Mouse (Mus musculus): Measurements from ENCODE around the gene Astn1. TPM values are rescaled to one million over a fixed set of nuclear protein-coding genes. Genes with fewer than 3 reads are reported as not detected.

Astn1 gene
- polyA plus RNA-seq, 1 experiment from 2014 or later = 59.6 TPM

GRCm38 (mm10) chr1:158669971-158670592, 308.0 kb downstream of the Astn1 start:
- Histone ChIP-seq H3K9ac (replicated peaks; ENCODE audit: low read length) (no peak overlapping the region), H3K36me3 (ENCODE audit: control insufficient read depth, insufficient read depth, low read length) (peaks cover 65% of the 10 kb centered on the region), H3K4me2 (ENCODE audit: low read length) (no peak overlapping the region), H3K4me3 (replicated peaks; ENCODE audit: low read depth, low read length) (no peak overlapping the region), H3K27ac (replicated peaks; ENCODE audit: low read depth, low read length) (no peak overlapping the region), H3K4me1 (ENCODE audit: control insufficient read depth, insufficient read depth, low read length) (no peaks in the 10 kb centered on the region), H3K27me3 (ENCODE audit: control insufficient read depth, insufficient read depth, low read length) (no peaks in the 10 kb centered on the region), H3K9me3 (ENCODE audit: control insufficient read depth, low read length) (no peaks in the 10 kb centered on the region)
- WGBS = 46% methylated on average over 3 of the region's 3 CpGs
- peak; percentile 46; the same call in 1 of the 2 replicates for ATAC-seq (ENCODE audit: low FRiP score, low TSS enrichment)
- peak; percentile 87 for DNase-seq

GRCm38 (mm10) chr1:158687726-158688125, 325.7 kb downstream of the Astn1 start:
- WGBS = 55% methylated on average over 1 of the region's 1 CpGs
- no peak for DNase-seq
- H3K27ac ChIP-seq (replicated peaks; ENCODE audit: low read depth, low read length) = no peak overlapping the region
- H3K9me3 ChIP-seq (ENCODE audit: control insufficient read depth, low read length) = no peaks in the 10 kb centered on the region
- H3K27me3 ChIP-seq (ENCODE audit: control insufficient read depth, insufficient read depth, low read length) = no peaks in the 10 kb centered on the region
- H3K4me1 ChIP-seq (ENCODE audit: control insufficient read depth, insufficient read depth, low read length) = no peaks in the 10 kb centered on the region
- no peak overlapping the region for H3K4me3 ChIP-seq (replicated peaks; ENCODE audit: low read depth, low read length)
- no peak for ATAC-seq (ENCODE audit: low FRiP score, low TSS enrichment)
- H3K4me2 ChIP-seq (ENCODE audit: low read length) = no peak overlapping the region
- peaks cover 63% of the 10 kb centered on the region for H3K36me3 ChIP-seq (ENCODE audit: control insufficient read depth, insufficient read depth, low read length)
- no peak overlapping the region for H3K9ac ChIP-seq (replicated peaks; ENCODE audit: low read length)

- ATAC-seq (ENCODE audit: low FRiP score, low TSS enrichment) = no peak
- H3K36me3 ChIP-seq (ENCODE audit: control insufficient read depth, insufficient read depth, low read length) = no peaks in the 10 kb centered on the region
- WGBS = 73% methylated on average over 3 of the region's 3 CpGs
These were observed 335.4 kb downstream of the Astn1 start for GRCm38 (mm10) chr1:158697423-158697822.

DNA sequence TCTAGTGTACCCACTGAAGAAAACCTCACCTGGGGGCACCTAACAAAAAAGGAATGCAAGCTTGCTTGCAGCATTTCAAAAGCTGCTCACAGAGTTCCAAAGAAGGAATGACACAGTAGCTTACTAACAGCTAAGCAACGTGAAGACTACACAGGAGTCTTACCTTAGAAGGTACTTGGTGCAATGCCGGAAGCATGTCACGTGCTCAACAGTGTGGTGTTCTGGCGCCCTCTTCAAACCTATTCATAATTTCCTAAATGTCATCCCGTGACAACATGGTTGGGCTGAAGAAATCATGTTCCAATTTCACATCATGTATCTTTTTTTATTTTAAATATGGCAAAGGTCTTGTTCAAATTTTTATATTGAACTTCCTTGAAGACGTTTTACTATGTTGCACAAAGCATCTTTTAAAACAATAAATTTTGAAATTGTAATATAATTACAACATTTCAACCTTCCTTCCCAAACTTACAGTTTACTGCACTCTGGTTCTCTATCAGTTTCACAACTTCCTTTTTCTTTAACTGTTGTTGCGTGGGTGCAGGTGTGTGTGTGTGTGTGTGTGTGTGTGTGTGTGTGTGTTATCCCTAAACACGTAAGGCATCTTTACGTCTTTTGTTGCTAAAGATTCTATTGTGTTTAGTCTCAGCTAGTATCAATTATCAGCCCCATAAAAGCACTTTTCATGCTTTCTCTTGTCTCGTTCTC, 335.9 kb downstream of the Astn1 start:
- no peak for DNase-seq
- no peak for ATAC-seq (ENCODE audit: low FRiP score, low TSS enrichment)
- Histone ChIP-seq H3K4me1 (ENCODE audit: control insufficient read depth, insufficient read depth, low read length) (no peaks in the 10 kb centered on the region), H3K9ac (replicated peaks; ENCODE audit: low read length) (no peak overlapping the region), H3K4me3 (replicated peaks; ENCODE audit: low read depth, low read length) (no peak overlapping the region), H3K9me3 (ENCODE audit: control insufficient read depth, low read length) (no peaks in the 10 kb centered on the region), H3K27me3 (ENCODE audit: control insufficient read depth, insufficient read depth, low read length) (no peaks in the 10 kb centered on the region), H3K4me2 (ENCODE audit: low read length) (no peak overlapping the region), H3K27ac (replicated peaks; ENCODE audit: low read depth, low read length) (no peak overlapping the region), H3K36me3 (ENCODE audit: control insufficient read depth, insufficient read depth, low read length) (no peaks in the 10 kb centered on the region)
- WGBS = 90% methylated on average over 10 of the region's 10 CpGs

More at GRCm38 (mm10) chr1:158697423-158697822, 335.4 kb downstream of the Astn1 start:
- Histone ChIP-seq H3K4me3 (replicated peaks; ENCODE audit: low read depth, low read length) (no peak overlapping the region), H3K4me1 (ENCODE audit: control insufficient read depth, insufficient read depth, low read length) (no peaks in the 10 kb centered on the region), H3K9me3 (ENCODE audit: control insufficient read depth, low read length) (no peaks in the 10 kb centered on the region), H3K27me3 (ENCODE audit: control insufficient read depth, insufficient read depth, low read length) (no peaks in the 10 kb centered on the region), H3K4me2 (ENCODE audit: low read length) (no peak overlapping the region), H3K27ac (replicated peaks; ENCODE audit: low read depth, low read length) (no peak overlapping the region), H3K9ac (replicated peaks; ENCODE audit: low read length) (no peak overlapping the region)
- no peak for DNase-seq

DNA sequence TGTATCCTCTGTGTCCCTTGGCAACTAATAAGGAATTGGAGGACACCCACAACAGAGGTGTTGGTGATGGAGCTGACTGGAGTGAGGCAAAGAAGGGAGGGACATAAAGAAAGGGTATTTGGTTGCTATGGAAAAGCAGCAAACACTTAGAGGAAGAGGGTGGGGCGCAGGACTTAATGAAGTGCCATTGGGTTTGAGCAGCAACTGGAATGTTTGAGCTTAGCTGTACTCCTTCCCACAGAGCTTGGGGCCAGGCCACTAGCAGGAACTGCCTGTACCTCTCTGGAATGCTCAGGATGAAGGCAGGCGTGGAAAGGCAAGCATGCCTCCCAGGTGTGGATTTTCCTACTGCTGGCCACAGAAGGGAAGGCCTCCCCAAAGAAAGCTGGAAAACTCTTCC, 337.2 kb downstream of the Astn1 start:
- no peak overlapping the region for H3K9ac ChIP-seq (replicated peaks; ENCODE audit: low read length)
- H3K4me2 ChIP-seq (ENCODE audit: low read length) = no peak overlapping the region
- no peak for DNase-seq
- no peaks in the 10 kb centered on the region for H3K36me3 ChIP-seq (ENCODE audit: control insufficient read depth, insufficient read depth, low read length)
- ATAC-seq (ENCODE audit: low FRiP score, low TSS enrichment) = no peak
- no peaks in the 10 kb centered on the region for H3K9me3 ChIP-seq (ENCODE audit: control insufficient read depth, low read length)
- H3K27ac ChIP-seq (replicated peaks; ENCODE audit: low read depth, low read length) = no peak overlapping the region
- no peak overlapping the region for H3K4me3 ChIP-seq (replicated peaks; ENCODE audit: low read depth, low read length)
- no peaks in the 10 kb centered on the region for H3K27me3 ChIP-seq (ENCODE audit: control insufficient read depth, insufficient read depth, low read length)
- 82% methylated on average over 2 of the region's 2 CpGs for WGBS
- H3K4me1 ChIP-seq (ENCODE audit: control insufficient read depth, insufficient read depth, low read length) = no peaks in the 10 kb centered on the region

DNA sequence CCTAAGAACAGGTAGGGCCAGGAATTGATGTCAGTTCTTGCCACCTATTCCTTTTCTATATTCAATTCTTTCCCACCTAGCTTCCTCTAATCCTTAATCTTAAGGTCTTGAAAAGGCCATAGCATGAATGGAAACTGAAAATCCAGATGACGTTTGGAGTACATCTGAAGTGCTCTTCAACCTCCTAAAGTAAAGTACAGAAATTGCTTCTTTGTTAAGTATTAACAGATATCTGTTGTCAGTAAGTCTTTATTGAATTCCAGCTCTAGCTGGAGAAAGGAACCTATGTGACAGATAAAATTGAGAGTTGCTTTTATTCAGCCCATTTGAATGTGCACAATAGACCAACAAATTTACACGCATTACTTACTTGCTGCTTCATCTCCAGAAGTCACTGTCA, 338.1 kb downstream of the Astn1 start:
- DNase-seq = no peak
- no peak for ATAC-seq (ENCODE audit: low FRiP score, low TSS enrichment)
- Histone ChIP-seq H3K27ac (replicated peaks; ENCODE audit: low read depth, low read length) (no peak overlapping the region), H3K36me3 (ENCODE audit: control insufficient read depth, insufficient read depth, low read length) (no peaks in the 10 kb centered on the region), H3K9me3 (ENCODE audit: control insufficient read depth, low read length) (no peaks in the 10 kb centered on the region), H3K27me3 (ENCODE audit: control insufficient read depth, insufficient read depth, low read length) (no peaks in the 10 kb centered on the region), H3K4me1 (ENCODE audit: control insufficient read depth, insufficient read depth, low read length) (no peaks in the 10 kb centered on the region), H3K9ac (replicated peaks; ENCODE audit: low read length) (no peak overlapping the region), H3K4me3 (replicated peaks; ENCODE audit: low read depth, low read length) (no peak overlapping the region), H3K4me2 (ENCODE audit: low read length) (no peak overlapping the region)
- WGBS = 77% methylated on average over 2 of the region's 2 CpGs

DNA sequence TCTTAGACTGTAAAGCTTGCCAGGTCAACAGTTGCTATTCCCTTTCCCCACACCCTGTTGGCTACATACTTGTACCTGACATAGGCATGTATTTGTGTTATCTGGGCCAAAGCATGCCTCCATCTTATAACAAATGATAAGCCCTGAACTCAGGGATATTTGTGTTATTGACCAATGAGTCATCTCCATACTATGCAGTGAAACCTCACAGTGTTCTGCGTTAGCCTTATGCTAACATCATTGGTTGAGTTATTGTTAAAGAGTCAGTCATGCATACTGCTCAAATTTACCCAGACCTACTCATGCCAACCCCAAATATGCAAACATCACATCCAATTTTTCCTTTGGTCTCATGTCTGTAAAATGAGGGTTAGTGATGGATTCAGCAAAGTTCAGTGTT, 339.3 kb downstream of the Astn1 start:
- Histone ChIP-seq H3K4me3 (replicated peaks; ENCODE audit: low read depth, low read length) (no peak overlapping the region), H3K4me2 (ENCODE audit: low read length) (no peak overlapping the region), H3K9ac (replicated peaks; ENCODE audit: low read length) (no peak overlapping the region), H3K36me3 (ENCODE audit: control insufficient read depth, insufficient read depth, low read length) (no peaks in the 10 kb centered on the region), H3K4me1 (ENCODE audit: control insufficient read depth, insufficient read depth, low read length) (no peaks in the 10 kb centered on the region), H3K27ac (replicated peaks; ENCODE audit: low read depth, low read length) (no peak overlapping the region), H3K27me3 (ENCODE audit: control insufficient read depth, insufficient read depth, low read length) (no peaks in the 10 kb centered on the region), H3K9me3 (ENCODE audit: control insufficient read depth, low read length) (no peaks in the 10 kb centered on the region)
- 91% methylated on average over 1 of the region's 1 CpGs for WGBS
- no peak for DNase-seq
- no peak for ATAC-seq (ENCODE audit: low FRiP score, low TSS enrichment)

DNA sequence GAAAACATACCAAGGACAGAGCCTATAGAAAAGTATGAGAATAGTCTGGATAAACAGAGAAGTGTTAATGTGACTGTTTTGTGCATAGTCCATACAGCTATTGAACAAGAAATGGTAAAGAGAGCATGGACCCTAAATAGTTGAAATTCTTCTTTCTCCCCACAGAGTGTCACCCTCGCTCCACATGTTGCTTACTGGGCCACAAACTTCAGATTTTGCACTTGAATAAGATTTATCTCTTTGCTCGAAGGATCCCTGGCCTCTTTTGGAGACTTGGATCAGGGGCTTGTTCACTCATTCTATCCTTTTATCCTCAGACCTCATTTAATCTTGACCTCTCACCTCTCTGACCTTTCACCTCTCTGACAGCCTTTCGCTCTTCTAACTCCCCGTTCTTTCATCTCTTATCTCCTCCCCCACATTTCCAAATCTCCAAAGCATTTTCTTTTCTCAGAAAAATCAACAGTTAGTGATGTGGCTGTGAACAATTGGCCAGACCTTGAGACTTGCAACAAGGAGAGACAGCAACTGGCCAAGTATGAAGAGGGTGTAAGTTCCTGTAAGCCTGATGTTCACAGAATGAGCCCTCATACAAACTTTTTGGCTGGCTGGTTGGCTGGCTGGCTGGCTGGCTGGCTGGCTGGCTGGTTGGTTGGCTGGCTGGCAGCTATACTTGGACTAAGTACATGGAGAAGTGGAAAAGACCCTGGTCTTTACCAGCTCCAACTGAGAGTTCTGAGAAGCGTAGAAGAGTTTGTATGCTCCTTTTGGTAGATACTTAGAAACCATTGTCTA, 351.4 kb downstream of the Astn1 start:
- Histone ChIP-seq H3K4me2 (ENCODE audit: low read length) (no peak overlapping the region), H3K4me1 (ENCODE audit: control insufficient read depth, insufficient read depth, low read length) (no peaks in the 10 kb centered on the region), H3K27ac (replicated peaks; ENCODE audit: low read depth, low read length) (no peak overlapping the region), H3K36me3 (ENCODE audit: control insufficient read depth, insufficient read depth, low read length) (no peaks in the 10 kb centered on the region), H3K27me3 (ENCODE audit: control insufficient read depth, insufficient read depth, low read length) (no peaks in the 10 kb centered on the region), H3K9me3 (ENCODE audit: control insufficient read depth, low read length) (no peaks in the 10 kb centered on the region), H3K4me3 (replicated peaks; ENCODE audit: low read depth, low read length) (no peak overlapping the region), H3K9ac (replicated peaks; ENCODE audit: low read length) (no peak overlapping the region)
- 30% methylated on average over 5 of the region's 5 CpGs for WGBS
- ATAC-seq (ENCODE audit: low FRiP score, low TSS enrichment) (no peak), DNase-seq (peak; percentile 72)
